Mouse (Mus musculus) thymus, postnatal 14 days (tissue): Measurements from ENCODE around the gene Dnah7b.
"Not testable (repeated sequence)": the region's sequence is repeated elsewhere in the genome, so short reads cannot be mapped to it uniquely, and the experiment has no call there.

Experiments
- DNase-seq: peaks from one replicate; pipeline ENCODE4 v3.0.0; 2021

Dnah7b gene

DNA sequence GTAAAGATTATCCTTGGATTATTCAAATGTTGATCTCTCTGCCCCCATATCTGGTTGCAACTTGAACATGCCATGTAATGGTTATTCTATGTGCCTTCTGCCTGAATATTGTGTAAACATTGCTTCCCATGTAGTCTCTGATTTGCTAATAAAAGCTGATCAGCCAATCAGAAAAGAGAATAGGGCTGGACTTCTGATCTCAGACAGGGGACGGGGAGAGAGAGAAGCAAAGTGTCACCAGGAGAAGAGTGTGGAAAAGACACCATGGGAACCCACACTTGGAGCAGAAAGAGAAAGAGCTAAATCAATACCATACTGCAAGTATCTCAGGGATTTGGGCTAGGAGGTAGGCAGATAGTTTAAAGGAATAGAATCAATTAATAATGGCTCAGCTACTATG is at the start of gene Dnah7b:
Dnah7b (plus strand) TSS at position 301 of the 400 bp plus-strand sequence.
- no peak for DNase-seq

DNA sequence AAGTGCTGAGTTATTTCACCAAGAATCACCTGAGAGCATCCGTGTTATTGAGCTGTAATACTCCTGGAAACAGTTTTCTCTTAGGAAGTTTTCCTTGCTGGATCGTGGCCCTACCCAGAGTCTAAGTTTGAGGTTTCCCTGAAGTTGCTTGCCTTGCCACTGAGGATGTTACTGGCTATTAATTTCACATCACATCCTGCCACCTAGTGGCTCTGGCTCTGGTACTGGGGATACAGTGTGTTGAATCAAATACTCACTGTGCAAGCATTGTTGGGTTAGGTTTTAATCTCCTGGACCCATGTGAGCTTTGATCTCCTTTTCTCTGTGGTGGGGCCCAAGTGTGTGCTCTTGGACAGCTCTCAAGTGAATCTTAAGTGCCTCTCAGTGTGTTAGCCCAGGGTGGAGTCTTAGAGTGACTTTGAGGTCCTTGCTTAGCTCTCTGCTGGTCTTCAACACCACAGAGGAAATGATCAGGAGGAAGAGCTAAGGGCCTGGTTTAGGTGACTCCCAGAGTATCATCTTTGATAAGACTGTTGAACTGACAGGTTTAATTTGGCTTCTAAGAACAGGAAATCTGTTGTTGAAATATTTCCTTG is 47.6 kb upstream of the Dnah7b start:
- DNase-seq, result no peak

DNA sequence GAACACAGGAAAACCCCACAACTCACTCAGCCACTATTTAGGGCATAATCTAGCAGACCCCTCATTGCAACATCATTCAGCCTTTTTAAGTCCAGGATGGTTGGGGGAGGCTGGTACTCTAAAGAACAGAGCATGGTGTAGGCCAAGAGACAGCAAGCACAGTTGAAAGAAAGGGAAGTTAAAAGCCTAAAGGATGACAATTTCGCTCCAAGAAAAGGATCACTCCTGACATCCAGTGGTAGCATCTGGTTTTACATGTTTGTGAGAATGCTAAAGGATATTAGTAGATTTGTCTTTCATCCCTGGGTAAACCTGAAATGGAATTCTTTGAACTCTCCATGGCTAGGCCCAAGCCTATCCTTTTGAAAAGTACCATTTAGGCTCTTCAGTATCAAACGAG is 43.9 kb upstream of the Dnah7b start:
- no peak for DNase-seq

DNA sequence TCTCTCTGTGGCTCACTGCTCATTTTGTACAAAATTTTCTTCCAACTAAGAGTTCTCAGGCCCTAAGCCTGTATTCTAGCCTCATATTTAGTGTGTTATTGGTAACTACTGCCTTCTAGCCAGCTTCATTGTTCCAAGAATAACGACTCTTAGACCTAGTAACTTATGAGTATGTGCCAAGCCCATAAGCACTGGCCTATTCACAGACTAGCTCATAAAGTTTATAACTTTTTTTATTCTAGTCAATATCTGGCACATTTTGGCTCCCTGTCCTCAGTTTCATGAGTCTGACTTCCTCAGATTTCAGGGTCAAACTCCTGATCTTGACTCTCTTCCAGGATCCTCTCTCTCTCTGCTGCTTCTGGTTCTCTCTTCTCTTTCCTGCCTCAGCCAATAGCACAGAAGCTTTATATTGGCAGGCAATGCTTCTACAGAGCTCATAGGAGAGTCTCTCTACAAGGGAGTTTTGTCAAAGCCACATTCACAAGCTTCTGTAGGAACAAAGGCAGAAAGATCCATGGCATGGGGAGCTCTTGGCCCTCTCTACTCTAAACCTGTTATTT is 34.0 kb upstream of the Dnah7b start:
- DNase-seq, result no peak

DNA sequence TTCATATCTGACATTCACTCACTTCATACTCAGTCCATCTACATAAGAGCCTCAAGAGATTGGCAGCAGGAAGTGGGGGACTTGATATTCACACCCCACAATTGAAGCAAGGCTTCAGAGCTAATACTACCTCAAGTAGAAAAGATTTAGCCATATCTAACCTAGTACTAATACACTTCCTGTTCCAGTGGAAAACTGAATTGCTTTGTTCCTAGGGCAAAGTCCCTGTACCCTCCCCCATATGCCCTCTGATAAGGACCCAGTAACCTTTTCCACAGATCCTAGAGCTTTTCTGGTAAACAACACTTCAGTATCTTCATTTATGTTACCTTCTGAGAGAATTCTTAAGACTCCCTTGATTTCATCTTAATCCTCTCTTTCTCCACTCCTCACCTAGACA is 17.9 kb upstream of the Dnah7b start:
- no peak for DNase-seq

DNA sequence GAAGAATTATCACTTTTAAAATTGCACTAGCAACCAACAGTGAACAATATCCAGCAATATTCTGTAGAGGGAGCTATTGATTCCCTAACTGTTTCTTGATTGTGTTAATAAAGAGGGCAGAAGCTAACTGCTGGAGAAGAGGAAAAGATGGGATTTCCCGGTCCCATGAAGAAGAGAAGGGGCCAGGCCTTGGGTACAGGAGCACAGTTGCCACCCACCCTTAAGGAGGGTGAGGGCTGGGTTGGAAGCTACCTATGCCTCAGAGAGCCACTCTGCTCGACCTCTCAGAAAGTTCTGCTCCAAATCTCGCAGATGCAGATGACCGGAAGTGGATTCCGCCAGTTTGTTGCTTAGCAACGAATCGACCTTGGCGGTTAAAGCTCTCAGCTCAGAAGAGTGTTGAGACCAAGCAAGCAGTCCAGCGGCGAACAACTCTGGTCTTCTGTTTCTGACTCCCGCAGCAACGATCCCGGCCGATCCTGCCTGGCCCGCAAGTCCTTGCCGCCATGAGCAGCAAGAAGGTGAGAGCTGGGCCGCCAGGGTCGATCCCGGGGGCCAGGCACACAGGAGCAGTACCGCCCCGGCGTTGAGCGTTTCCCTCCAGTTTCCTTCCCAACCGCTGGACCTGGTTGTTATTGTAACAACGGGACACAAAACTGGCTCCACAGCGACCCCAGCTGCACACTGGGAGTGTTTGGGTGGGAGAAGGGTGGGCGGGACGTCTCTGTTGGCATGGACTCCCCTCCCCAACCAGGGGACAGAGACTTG is 553 bp downstream of the Dnah7b start:
- no peak for DNase-seq

DNA sequence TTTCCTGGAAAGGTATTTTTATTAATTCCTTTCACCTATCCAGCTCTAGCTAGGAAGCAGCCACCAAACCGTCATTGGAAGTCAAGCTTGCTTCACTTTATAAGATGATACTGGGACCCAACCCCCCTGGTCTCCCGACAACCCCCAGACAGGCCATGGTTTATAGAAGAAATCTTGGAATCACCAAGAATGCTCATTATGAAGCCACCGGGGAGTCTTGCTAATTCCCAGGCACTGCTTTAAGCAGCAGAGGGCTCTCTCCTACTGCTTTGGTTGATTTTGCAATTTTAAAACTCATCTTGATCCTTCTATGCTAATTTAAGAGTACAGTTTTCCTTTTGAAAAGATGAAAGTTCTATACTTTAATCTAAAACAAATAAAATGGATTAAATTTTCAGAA is 2.7 kb downstream of the Dnah7b start:
- not testable (repeated sequence) for DNase-seq

DNA sequence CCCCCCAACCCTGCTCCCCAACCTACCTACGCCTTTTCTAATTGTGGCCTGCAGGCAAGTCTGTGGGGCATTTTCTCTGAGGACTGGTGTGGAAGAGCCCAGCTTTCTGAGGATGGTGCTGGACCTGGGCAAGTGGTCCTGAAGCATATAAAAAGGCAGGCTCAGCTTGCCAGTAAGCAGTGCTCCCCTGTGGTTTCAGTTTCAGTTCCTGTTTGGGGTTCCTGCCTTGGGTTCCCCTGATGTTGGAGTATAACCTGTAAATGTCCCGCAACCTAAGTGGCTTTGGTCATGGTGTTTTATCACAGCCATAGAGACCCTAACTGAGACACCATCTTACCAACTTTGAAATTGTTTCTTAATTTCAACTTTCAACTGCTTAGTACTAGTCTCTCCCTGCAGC is 11.8 kb downstream of the Dnah7b start:
- DNase-seq, result no peak

DNA sequence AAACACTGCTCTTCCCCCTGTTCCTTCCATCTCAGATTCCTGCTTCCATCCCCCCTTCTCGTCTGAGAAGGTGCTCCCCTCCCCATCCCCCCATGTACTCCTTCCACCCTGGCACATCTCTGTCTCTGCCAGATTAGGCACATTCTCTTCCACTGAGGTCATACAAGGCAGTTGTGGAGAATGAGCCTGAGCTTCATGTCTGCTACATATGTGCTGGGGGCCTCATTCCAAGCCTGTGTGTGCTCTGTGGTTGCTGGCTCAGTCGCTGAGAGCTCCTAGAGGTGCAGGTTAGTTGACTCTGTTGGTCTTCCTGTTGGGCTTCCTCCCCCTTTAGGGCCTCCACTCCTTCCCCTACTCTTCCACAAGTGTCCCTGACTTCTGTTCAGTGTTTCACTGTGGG is 34.4 kb downstream of the Dnah7b start:
- no peak for DNase-seq

DNA sequence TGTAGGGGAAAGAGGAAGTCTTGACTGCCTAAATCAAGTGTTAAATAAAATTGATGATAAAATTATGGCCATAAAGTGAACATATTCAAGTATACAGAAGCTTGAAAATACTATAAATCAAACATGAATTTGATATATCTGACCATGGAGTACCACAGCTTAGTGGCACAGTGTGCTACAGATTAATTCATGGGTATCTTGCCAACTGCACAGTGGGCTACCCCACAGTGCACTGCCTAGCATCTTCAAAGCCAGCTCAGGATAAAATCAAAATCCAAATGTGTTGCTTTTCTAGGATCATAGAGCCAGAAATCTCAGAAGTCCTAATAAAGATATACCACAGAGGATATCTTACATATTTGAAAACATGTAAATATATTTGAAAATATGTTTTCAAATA is 46.5 kb downstream of the Dnah7b start:
- not testable (repeated sequence) for DNase-seq

DNA sequence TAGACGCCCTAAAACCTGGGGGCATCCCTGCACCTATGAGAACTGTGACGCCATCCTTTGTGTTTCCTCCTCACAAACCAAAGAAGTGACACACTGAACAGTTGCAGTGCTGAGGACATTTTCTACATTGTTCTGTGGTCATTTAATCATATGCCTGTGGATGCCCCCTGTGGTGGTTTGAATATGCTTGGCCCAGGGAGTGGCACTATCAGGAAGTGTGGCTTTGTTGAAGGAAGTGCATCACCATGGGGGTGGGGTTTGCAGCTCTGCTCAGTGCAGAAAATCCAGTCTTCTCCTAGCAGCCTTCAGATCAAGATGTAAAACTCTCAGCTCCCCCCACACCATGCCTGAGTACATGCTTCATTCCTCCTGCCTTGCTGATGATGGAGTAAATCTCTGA is 51.1 kb downstream of the Dnah7b start:
- not testable (repeated sequence) for DNase-seq

DNA sequence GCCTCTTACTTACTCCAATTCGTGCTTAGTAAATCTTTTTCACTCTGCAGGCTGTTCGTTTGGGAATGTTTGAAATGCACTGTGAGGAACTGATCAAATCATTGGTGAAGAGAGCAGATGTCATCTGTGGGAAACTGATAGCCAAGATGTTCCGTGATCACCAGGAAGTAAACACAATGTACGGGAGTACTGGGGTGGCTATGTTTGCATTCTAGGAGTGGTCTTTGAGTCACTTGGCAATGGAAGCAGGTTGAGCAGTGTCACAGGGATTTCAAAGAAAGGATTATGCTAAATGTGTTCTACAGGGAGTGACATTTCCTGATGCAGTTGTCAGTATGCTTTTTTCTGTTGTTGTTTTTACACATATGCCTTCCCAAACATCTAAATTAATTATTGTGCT is 61.9 kb downstream of the Dnah7b start:
- no peak for DNase-seq

DNA sequence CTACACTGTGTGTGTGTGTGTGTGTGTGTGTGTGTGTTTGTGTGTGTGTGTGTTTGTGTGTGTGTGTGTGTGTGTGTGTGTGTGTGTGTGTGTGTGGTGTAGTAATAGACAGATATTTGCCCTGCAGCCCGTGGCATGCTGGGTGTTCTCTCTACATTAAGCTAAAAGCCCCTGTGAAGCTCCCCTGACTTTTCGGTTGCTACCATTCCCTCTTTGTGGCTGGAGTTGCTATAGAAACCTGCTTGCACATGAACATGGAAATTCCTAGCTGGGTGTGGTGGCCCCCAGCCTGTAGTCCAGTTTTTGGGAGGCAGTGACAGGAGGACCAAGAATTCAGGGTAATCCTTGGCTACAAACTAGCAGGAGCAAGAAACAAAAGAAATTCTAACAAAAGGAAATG is 130.7 kb downstream of the Dnah7b start:
- DNase-seq, result not testable (repeated sequence)

DNA sequence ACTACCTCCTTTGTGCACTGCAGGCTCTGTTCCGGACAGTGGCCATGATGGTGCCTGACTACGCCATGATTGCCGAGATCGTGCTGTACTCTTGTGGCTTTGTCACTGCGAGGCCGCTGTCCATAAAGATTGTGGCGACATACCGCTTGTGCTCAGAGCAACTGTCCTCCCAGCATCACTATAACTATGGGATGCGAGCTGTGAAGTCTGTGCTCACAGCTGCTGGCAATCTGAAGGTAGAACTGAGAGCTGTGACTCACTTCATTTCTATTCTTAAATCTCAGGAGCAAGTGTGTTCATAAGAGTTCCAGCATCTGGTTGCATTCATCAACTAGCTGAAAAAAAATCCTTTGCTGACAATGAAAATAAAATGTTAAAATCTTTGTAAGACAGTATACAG is 135.1 kb downstream of the Dnah7b start:
- not testable (repeated sequence) for DNase-seq

DNA sequence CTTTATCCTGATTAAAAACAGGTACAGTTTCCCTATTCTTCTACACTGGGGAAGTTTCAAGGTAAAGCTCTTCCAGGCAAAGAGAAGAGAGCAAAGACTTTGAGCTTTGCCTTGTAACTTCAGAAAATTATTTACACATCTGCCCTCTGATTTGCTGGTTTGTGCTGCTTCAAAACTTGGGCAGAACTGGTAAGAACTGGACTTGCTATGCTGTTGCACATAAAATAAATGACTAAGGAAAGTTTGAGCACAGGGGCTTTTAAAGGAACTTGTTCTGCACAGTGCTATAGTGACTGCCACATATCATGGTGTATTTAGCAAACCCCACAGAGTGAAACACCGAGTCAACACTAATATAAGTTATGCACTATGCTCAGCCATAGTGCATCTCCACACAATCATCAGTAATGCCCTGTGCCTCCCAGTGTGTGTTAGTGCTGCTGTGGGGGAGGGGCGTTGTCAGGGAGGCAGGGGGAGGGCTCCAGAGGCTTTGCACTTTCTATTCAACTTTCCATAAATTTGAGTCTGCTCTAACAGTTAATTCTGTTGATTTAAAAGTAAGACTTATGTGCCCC is 144.0 kb downstream of the Dnah7b start:
- not testable (repeated sequence) for DNase-seq

DNA sequence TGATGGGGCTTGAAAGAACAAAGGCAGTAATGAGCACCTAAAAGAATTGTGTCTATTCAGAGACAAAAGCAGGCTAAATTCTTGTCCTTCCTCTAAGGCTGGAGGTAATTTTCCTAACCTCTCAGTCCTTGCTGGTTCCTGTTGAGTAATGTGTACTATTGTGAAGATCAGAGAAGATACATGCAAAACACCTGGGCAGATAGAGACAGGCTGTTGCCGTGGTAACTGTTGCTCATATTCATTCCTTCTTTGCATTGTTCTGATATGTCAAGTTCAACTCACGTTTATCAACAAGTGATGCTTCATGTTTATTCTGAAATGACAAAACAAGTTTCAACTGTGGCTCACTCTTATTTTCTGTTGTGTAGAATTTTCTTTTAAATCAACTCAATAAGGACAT is 156.6 kb downstream of the Dnah7b start:
- not testable (repeated sequence) for DNase-seq

DNA sequence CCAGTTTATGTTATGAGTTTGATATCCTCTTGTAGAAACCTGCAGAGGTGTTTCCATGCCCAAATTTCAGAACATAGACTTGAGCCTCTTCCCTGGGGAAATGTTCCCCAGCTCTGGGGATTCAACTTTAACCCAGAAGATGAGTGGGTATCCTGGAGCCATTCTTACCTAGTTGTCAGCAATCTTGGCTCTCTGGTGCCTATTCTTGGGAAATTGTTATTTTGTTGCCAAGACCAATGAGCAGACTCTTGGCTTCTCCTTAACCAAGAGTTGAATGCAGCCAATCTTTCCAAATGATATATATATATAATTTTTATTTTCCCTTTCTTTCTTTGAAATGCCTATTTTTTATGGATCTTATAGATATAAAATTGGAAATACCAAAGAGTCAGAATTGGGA is 160.0 kb downstream of the Dnah7b start:
- DNase-seq, result not testable (repeated sequence)

DNA sequence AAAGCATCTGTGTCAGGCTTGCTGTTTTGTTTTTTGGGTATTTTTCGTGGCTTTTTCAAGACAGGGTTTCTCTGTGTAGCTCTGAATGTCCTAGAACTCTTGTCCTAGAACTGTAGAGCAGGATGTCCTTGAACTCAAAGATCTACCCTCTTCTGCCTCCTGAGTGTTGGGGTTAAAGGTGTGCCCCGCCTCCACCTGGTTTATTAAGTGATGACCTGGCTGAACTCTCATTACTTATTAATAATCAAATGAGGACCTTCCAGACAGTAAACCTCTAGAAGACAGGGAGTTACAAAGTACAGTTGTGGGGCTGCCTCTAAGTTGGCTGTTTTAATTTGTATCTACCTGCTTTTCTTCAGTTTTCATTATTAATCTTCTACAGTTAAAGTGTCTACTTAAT is 202.7 kb downstream of the Dnah7b start:
- not testable (repeated sequence) for DNase-seq

DNA sequence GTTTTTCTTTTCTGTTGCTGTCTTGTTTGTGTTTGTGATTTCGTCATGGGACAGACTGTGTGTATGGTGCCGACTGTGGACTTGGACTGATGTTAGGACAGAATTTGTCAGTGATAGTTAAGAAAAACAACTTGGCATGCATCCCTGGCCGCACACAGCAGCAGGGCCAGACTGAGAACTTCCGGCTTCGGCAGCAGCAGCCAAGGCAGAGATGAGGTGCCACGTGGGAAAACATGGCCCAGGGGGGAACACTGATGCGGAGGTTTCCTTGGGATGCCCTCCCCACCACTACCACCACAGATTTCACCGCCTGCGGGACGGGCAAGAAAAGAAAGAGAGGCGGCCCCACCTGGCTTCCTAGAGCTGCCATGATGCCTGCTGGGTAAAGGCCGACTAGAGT is 205.8 kb downstream of the Dnah7b start:
- DNase-seq, result no peak

DNA sequence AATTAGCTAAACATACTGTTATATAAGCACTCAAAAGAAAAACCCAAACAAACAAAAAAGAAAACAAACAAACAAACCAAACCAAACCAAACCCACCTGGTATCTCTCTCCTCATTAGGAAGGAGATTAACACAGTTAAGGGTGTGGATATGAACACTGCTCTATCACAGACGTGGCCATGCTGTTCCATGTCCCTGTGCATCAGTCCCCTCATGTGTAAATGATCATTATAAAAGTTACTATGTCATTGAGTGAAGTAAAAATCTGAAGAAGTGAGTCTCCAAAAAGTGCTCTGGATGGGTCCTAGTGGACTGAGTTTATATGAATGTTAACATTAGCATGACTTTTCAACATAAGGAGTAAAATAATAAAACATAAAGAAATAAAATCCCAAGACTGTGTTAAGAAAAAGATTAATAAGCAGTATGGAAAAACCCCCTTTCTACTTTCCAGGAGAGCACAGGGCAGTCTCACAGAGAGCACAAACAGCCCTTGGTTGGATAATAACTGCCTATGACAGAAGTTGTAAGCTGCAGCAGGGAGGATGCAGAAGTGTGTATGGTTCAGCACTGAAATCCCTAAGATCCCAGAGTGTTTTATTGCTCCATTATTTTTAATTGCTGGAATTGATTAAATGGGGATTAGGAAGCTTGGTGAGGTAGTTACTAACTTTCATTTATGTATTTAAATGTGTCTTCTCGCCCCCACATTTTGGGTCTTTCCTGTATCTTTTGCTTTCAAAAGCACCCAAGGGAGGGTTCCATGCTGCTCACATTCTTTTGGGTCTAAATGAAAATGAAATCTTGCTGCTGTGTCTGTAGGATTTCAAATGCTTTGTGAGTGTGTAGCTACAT is 212.2 kb downstream of the Dnah7b start:
- DNase-seq, result not testable (repeated sequence)

DNA sequence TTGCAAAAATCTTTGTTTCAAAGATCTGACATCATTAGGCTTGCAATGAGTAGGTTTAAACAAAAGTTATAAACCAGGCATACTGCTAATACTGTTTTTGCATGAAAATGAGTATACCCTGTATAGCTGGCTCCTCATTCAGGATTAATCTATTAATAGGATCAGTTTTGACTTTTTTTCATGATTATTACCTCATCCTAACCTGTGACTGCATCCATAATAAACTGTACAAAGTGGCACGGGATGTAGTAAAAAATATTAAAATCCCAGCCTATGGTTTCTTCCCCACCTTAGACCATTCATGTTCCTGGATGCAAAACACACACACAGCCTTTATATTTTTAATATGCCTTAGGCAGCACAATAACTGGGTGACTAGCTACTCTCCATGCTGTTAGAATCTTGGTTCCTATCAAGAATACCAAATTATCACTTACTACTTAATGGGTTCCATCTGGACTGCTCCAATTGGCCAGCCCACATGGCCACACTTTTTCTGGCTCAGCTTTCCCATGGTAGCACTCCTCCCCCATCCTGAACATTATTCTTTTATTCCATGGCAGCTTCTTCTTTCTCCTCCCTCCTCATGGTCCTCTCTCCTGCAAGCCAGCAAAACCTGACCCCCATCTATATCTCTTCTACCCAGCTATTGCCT is 212.9 kb downstream of the Dnah7b start:
- DNase-seq, result not testable (repeated sequence)

DNA sequence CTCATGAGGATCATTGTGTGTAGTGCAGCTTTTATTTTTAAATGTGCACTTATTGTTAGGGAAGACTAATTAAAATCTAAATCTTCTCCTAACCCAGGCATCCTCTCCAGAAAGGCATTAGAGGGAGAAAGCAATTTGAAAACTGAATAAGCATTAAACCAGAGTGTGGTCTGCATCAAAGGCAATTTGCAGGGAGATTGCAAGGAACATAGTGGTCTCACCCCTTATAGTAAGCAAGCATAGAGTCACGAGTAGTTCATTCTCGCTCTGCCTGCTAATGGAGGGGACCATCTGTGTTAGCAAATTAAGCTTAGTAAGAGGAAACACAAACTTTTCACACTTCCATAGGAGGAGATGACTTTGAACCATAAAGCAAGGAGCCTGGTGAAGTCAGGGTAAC is 228.3 kb downstream of the Dnah7b start:
- not testable (repeated sequence) for DNase-seq
